Mouse (Mus musculus) heart, postnatal 0 days (tissue): ENCODE data around the gene Cdk14. TPM values are rescaled to one million over a fixed set of nuclear protein-coding genes. Genes with fewer than 3 reads are reported as not detected.

ENCODE experiments used
- ATAC-seq: fragments of 200-750 bp; cut with Nextera tagmentation; 2 replicates; pipeline ENCODE4 v1.8.0; 2017; ENCODE audit warnings: low read depth, moderate number of reproducible peaks, moderate library complexity; ENCODE audit not compliant: insufficient read depth
- DNase-seq: peaks from one replicate; pipeline ENCODE4 v3.0.0-alpha.2; 2016; ENCODE audit warnings: low spot score
- H3K27ac ChIP-seq: fragments of 300-500 bp; sonication (generic); 2 replicates; pipeline ENCODE4 v1.5.1; 2014; ENCODE audit warnings: low read depth, mild to moderate bottlenecking
- H3K27me3 ChIP-seq: fragments of 300-500 bp; sonication (generic); 2 replicates; pipeline ENCODE4 v1.6.1; 2014; ENCODE audit warnings: low read length, mixed read lengths; ENCODE audit not compliant: control insufficient read depth, insufficient read depth
- H3K36me3 ChIP-seq: fragments of 300-500 bp; sonication (generic); replicated peaks from 2 replicates; pipeline ENCODE4 v1.6.1; 2014; ENCODE audit warnings: low read length, mixed read lengths; ENCODE audit not compliant: control insufficient read depth, insufficient read depth
- H3K4me1 ChIP-seq: fragments of 300-500 bp; sonication (generic); 2 replicates; pipeline ENCODE4 v1.6.1; 2014; ENCODE audit warnings: antibody characterized with exemption; ENCODE audit not compliant: control insufficient read depth, insufficient read depth
- H3K4me2 ChIP-seq: fragments of 300-500 bp; sonication (generic); 2 replicates; pipeline ENCODE4 v1.6.1; 2014; ENCODE audit warnings: low read depth, mild to moderate bottlenecking, low read length, moderate library complexity
- H3K4me3 ChIP-seq: fragments of 300-500 bp; sonication (generic); 2 replicates; pipeline ENCODE4 v1.5.1; 2014; ENCODE audit warnings: low read depth, low read length
- H3K9ac ChIP-seq: fragments of 300-500 bp; sonication (generic); replicated peaks from 2 replicates; pipeline ENCODE4 v1.6.1; 2014; ENCODE audit warnings: low read depth, low read length, mixed read lengths
- H3K9me3 ChIP-seq: fragments of 300-500 bp; sonication (generic); replicated peaks from 2 replicates; pipeline ENCODE4 v1.6.1; 2016; ENCODE audit warnings: low read length; ENCODE audit not compliant: control insufficient read depth
- CTCF ChIP-seq: IDR thresholded peaks from 2 replicates; pipeline ENCODE4 v1.5.1; 2016; ENCODE audit warnings: antibody characterized with exemption, control low read depth, low read depth
- EP300 ChIP-seq: IDR thresholded peaks from 2 replicates; pipeline ENCODE4 v1.6.1; 2016; ENCODE audit warnings: antibody characterized with exemption, low read depth
- WGBS: fragments of 180-500 bp; shearing (Covaris S2); extraction: QIAGEN DNeasy Blood & Tissue Kit; methylation state at CpG from one replicate; pipeline ENCODE4 v1.1.7; 2014; 5-methylcytosine and 5-hydroxymethylcytosine counted together
- polyA plus RNA-seq: library from polyadenylated mRNA; unstranded; fragments of >200 nt; fragmentation: Nextera tagmentation; extraction: Ambion mirVana; gene quantifications from 2 replicates; pipeline ENCODE4 v1.2.1, GENCODE M21; 2015
- total RNA-seq: library from RNA; depleted of rRNA; stranded (reverse); fragments of >200 nt; gene quantifications from 2 replicates; pipeline ENCODE4 v1.2.3, GENCODE M21; 2014; ENCODE audit warnings: low replicate concordance

Cdk14 gene
- total and polyA plus RNA-seq, 2 experiments from 2014 or later: 5.8 to 17.5 TPM

- H3K4me1 ChIP-seq: no peaks in the 10 kb centered on the region
- no peak overlapping the region for H3K4me3 ChIP-seq
- no peak overlapping the region for H3K4me2 ChIP-seq
- DNase-seq: no peak
- WGBS: 66% methylated on average over 5 of the region's 5 CpGs
- H3K27ac ChIP-seq: no peak overlapping the region
- no peaks in the 10 kb centered on the region for H3K9me3 ChIP-seq
- no peak for TF ChIP-seq EP300
- TF ChIP-seq CTCF: peak; percentile 32
- H3K27me3 ChIP-seq: no peaks in the 10 kb centered on the region
- no peak overlapping the region for H3K9ac ChIP-seq
- no peak for ATAC-seq
- no peaks in the 10 kb centered on the region for H3K36me3 ChIP-seq
These were observed 603.1 kb downstream of the Cdk14 start for GRCm38 (mm10) chr5:4816981-4817380.

GRCm38 (mm10) chr5:4814465-4815204, 605.5 kb downstream of the Cdk14 start:
- WGBS: 90% methylated on average over 7 of the region's 7 CpGs
- Histone ChIP-seq H3K9ac (no peak overlapping the region), H3K4me1 (no peaks in the 10 kb centered on the region), H3K9me3 (no peaks in the 10 kb centered on the region), H3K4me2 (no peak overlapping the region), H3K4me3 (no peak overlapping the region), H3K27me3 (no peaks in the 10 kb centered on the region), H3K36me3 (no peaks in the 10 kb centered on the region), H3K27ac (no peak overlapping the region)
- ATAC-seq (no peak), DNase-seq (no peak)
- TF ChIP-seq EP300 (no peak), CTCF (no peak)

DNA sequence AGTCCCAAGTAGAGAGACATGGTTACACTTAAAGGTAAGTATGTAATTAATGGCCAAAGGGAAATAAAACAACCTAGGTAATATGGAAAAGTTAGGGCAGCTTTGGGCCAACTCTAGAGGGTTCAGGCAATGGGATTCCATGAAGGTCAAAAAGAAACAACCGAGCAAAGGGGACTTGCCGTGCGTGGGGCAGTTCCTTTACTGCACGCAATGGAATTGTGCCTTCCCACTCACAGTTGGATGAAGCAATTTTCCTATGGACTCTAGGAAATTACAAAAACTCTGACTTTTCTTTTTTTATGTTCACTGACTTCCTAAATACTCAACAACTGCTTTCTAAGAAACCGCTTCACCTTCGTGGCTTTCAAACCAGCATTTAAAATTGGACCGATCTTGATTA, 606.8 kb downstream of the Cdk14 start:
- H3K4me3 ChIP-seq: no peak overlapping the region
- H3K27me3 ChIP-seq: no peaks in the 10 kb centered on the region
- TF ChIP-seq CTCF (no peak), EP300 (no peak)
- no peak overlapping the region for H3K9ac ChIP-seq
- no peak for ATAC-seq
- H3K36me3 ChIP-seq: no peaks in the 10 kb centered on the region
- WGBS: 91% methylated on average over 7 of the region's 7 CpGs
- no peak for DNase-seq
- H3K4me2 ChIP-seq: no peak overlapping the region
- H3K9me3 ChIP-seq: no peaks in the 10 kb centered on the region
- H3K27ac ChIP-seq: no peak overlapping the region
- no peaks in the 10 kb centered on the region for H3K4me1 ChIP-seq

GRCm38 (mm10) chr5:4812036-4812729, 607.9 kb downstream of the Cdk14 start:
- Histone ChIP-seq H3K36me3 (no peaks in the 10 kb centered on the region), H3K4me2 (no peak overlapping the region), H3K9ac (no peak overlapping the region), H3K27me3 (no peaks in the 10 kb centered on the region), H3K4me1 (no peaks in the 10 kb centered on the region), H3K9me3 (no peaks in the 10 kb centered on the region), H3K4me3 (no peak overlapping the region), H3K27ac (no peak overlapping the region)
- ATAC-seq: no peak
- 81% methylated on average over 13 of the region's 13 CpGs for WGBS
- DNase-seq: no peak
- TF ChIP-seq CTCF (no peak), EP300 (no peak)

DNA sequence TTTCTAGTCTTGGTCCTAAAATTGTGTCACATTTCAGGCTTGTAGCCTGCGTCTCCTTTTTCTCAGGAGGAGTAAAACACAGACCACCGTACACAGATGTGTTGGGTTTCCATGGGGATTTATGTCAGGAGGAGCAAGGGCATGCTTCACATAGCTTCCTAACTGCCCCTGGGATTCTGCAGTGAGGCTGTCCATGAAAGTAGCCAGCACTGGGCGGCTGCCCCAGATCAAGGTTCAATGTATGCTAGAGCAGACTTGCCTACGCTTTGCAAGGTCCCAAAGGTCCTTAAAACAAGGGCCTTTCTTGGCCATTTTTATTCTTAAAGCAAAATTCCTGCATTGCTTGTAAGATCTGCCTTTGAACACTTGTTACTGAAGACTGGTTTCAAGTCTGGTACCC, 614.9 kb downstream of the Cdk14 start:
- WGBS: 79% methylated on average over 4 of the region's 4 CpGs
- H3K4me3 ChIP-seq: no peak overlapping the region
- DNase-seq (no peak), ATAC-seq (no peak)
- TF ChIP-seq CTCF (no peak), EP300 (no peak)
- H3K27ac ChIP-seq: no peak overlapping the region
- H3K9me3 ChIP-seq: no peaks in the 10 kb centered on the region
- no peaks in the 10 kb centered on the region for H3K27me3 ChIP-seq
- no peak overlapping the region for H3K4me2 ChIP-seq
- no peaks in the 10 kb centered on the region for H3K4me1 ChIP-seq
- H3K36me3 ChIP-seq: no peaks in the 10 kb centered on the region
- H3K9ac ChIP-seq: no peak overlapping the region
